Mouse (Mus musculus) ES-Bruce4 (cell line): ENCODE results near the gene Mars. TPM values are rescaled to one million over a fixed set of nuclear protein-coding genes. Genes with fewer than 3 reads are reported as not detected.
"Not testable (repeated sequence)": the region's sequence is repeated elsewhere in the genome, so short reads cannot be mapped to it uniquely, and the experiment has no call there.

Experiments
- H3K27ac ChIP-seq: 2 replicates; pipeline ENCODE4 v1.5.1; 2012; ENCODE audit warnings: low read length, inconsistent platforms; ENCODE audit not compliant: insufficient read depth
- H3K27me3 ChIP-seq: 2 replicates; pipeline ENCODE4 v1.6.1; 2012; ENCODE audit warnings: mild to moderate bottlenecking, low read length, inconsistent platforms; ENCODE audit not compliant: control insufficient read depth, poor library complexity, insufficient read depth, severe bottlenecking
- H3K36me3 ChIP-seq: 2 replicates; pipeline ENCODE4 v1.6.1; 2012; ENCODE audit warnings: inconsistent platforms, mild to moderate bottlenecking, low read length, moderate library complexity; ENCODE audit not compliant: control insufficient read depth, poor library complexity, insufficient read depth, severe bottlenecking
- H3K4me1 ChIP-seq: one replicate; pipeline ENCODE4 v1.8.1; 2011; ENCODE audit warnings: low read length; ENCODE audit not compliant: control insufficient read depth, insufficient read depth
- H3K4me3 ChIP-seq: 2 replicates; pipeline ENCODE4 v1.5.1; 2011; ENCODE audit warnings: low read depth, mild to moderate bottlenecking, low read length
- H3K9ac ChIP-seq: 2 replicates; pipeline ENCODE4 v1.6.1; 2012; ENCODE audit warnings: low read depth, mild to moderate bottlenecking, inconsistent platforms; ENCODE audit not compliant: poor library complexity, severe bottlenecking
- H3K9me3 ChIP-seq: replicated peaks from 2 replicates; pipeline ENCODE4 v1.6.1; 2012; ENCODE audit warnings: mild to moderate bottlenecking, low read length, inconsistent platforms; ENCODE audit not compliant: control insufficient read depth, poor library complexity, insufficient read depth, severe bottlenecking
- CTCF ChIP-seq: IDR thresholded peaks from one replicate; pipeline ENCODE4 v1.8.1; 2011; ENCODE audit warnings: low read depth, low read length
- EP300 ChIP-seq: IDR thresholded peaks from 2 replicates; pipeline ENCODE4 v1.6.1; 2011; ENCODE audit warnings: low read depth, low read length; ENCODE audit not compliant: insufficient read depth
- POLR2A ChIP-seq: IDR thresholded peaks from one replicate; pipeline ENCODE4 v1.8.1; 2011; ENCODE audit warnings: low read length; ENCODE audit not compliant: insufficient read depth
- polyA plus RNA-seq: library from polyadenylated mRNA; stranded (reverse); fragments of >200 nt; gene quantifications from 2 replicates; pipeline ENCODE4 v1.2.4, GENCODE M21; 2011; ENCODE audit warnings: low read depth; ENCODE audit not compliant: missing spikeins, insufficient read depth, insufficient read length

Gene Mars
- polyA plus RNA-seq, 1 experiment, result 136 TPM

DNA sequence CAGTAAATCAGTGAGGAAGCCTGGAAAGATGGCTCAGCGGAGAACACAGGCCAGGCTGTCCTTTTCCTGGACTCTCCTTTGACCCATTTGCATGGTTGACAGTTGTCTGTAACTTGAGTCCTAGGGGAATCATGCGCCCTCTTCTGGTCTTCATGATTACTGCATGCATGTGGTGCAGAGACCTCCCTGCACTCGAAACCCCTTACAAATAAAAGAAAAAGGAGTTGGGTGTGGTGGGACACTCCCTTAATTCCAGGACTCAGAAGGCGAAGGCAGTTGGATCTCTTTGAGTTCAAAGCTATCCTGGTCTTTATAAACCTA, 730 bp upstream of the Mars start:
- Histone ChIP-seq H3K9me3 (no peaks in the 10 kb centered on the region), H3K27ac (0 out of 2 replicates have a peak overlapping the region, but pooled peaks have one; percentile 8)
- TF ChIP-seq POLR2A, result no peak
- TF ChIP-seq CTCF, result peak; percentile 45
- TF ChIP-seq EP300, result no peak

DNA sequence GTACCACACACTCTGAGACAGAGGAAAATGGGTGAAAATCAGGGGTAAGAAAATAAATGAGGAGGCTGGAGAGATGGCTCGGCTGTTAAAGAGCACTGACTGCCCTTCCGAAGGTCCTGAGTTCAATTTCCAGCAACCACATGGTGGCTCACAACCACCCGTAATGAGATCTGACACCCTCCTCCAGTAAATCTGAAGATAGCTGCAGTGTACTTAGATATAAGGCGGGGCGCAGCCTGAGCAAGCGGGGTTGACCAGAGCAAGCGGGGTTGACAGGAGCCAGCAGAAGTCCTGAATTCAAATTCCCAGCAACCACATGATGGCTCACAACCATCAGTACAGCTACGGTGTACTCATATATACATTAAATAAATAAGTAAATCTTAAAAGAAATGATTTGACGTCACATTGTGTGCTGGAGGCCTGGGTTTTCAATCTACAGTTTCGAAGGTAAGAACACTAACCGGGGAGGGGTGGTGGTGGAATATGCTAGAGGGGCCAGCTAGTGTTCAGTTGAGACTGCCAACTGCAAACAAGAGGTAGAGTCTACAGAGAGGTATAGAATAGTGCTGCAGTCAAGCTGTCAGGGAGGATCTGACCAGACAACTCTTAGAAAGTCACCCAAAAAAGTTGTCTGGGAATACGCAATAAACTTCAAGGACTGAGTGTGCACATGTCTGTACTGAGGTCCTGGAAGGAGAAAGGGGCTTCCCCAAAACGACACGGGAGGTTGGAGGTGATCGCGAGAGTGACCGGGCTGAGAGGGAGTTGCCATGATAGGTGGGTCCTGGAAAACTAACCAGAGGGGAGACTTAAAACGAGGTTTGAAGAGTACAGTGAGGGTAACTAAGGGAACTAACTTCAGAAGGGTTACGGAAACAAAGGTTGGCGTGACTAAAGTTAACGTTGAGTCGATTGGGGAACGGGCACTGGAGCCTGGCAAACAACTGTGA, 787 bp downstream of the Mars start:
- Histone ChIP-seq H3K9ac (peak overlapping the region; percentile 98), H3K9me3 (no peaks in the 10 kb centered on the region), H3K4me3 (peak overlapping the region; percentile 95), H3K36me3 (peaks cover 36% of the 10 kb centered on the region), H3K27me3 (no peaks in the 10 kb centered on the region), H3K4me1 (no peaks in the 10 kb centered on the region), H3K27ac (peak overlapping the region; percentile 59)
- TF ChIP-seq EP300 (no peak), POLR2A (no peak), CTCF (no peak)

More for the DNA sequence above, 730 bp upstream of the Mars start:
- Histone ChIP-seq H3K36me3 (peaks cover 21% of the 10 kb centered on the region), H3K4me1 (no peaks in the 10 kb centered on the region), H3K27me3 (no peaks in the 10 kb centered on the region), H3K9ac (peak overlapping the region; percentile 98; the same call in 1 of the 2 replicates), H3K4me3 (peak overlapping the region; percentile 95)

DNA sequence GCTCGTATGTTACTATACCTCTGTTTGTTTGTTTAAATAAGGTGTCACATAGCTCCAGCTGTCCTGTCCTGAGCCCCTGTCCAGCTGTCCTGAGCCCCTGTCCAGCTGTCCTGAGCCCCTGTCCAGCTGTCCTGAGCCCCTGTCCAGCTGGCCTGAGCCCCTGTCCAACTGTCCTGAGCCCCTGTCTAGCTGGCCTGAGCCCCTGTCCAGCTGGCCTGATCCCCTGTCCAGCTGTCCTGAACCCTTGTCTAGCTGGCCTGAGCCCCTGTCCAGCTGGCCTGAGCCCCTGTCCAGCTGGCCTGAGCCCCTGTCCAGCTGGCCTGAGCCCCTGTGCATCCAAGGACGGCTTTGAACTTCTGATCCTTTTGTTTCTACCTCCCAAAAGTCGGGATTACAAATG, 2.4 kb downstream of the Mars start:
- H3K4me1 ChIP-seq, H3K9me3 ChIP-seq, H3K27ac ChIP-seq, H3K9ac ChIP-seq, H3K4me3 ChIP-seq, H3K27me3 ChIP-seq: not testable (repeated sequence)
- H3K36me3 ChIP-seq, result peaks cover 44% of the 10 kb centered on the region

DNA sequence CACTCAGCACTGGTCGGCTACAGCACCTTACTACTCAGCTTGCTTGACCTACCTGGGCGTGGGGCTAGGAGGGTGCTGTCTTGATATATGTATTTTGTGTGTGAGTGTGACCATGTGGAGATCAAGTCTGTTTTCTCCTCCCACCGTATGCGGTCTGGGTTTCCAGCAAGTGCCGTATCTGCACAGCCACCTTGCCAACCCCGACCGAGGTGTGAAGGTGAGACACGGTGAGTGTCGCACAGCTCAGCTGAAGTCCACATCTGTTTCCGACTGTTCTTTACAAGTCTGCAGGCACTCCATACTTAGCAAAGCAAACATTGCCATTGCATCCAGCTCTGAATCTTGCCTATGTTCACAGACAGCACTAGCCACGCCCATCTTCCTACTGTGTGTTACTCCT, 8.4 kb downstream of the Mars start:
- Histone ChIP-seq H3K4me1 (no peaks in the 10 kb centered on the region), H3K9ac (no peak overlapping the region), H3K36me3 (peaks cover 71% of the 10 kb centered on the region), H3K9me3 (no peaks in the 10 kb centered on the region), H3K27ac (no peak overlapping the region), H3K27me3 (no peaks in the 10 kb centered on the region), H3K4me3 (no peak overlapping the region)
- TF ChIP-seq POLR2A (no peak), CTCF (no peak), EP300 (no peak)

DNA sequence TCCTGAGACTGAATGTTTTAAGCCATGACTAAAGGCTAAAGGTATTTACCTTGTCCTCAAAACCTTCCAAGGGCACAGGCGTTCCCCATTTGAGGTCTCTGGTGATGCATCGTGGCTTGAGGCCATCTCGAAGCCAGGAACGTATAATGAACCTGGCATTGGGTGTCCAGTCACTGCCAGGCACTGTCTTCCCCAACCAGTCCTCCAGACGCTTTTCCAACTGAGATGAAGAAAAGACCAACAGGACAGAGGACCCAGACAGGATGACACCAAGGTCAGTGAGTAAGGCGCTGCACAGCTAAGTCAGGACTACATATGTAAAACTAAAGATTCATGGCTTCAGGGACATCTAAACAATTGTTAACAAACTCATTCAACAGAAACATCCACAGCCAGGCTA, 11.2 kb downstream of the Mars start:
- peaks cover 72% of the 10 kb centered on the region for H3K36me3 ChIP-seq
- peaks cover 10% of the 10 kb centered on the region for H3K9me3 ChIP-seq
- TF ChIP-seq CTCF, result no peak
- no peak for TF ChIP-seq EP300
- no peak for TF ChIP-seq POLR2A
- no peak overlapping the region for H3K4me3 ChIP-seq
- no peak overlapping the region for H3K9ac ChIP-seq
- no peaks in the 10 kb centered on the region for H3K4me1 ChIP-seq
- no peak overlapping the region for H3K27ac ChIP-seq
- no peaks in the 10 kb centered on the region for H3K27me3 ChIP-seq

DNA sequence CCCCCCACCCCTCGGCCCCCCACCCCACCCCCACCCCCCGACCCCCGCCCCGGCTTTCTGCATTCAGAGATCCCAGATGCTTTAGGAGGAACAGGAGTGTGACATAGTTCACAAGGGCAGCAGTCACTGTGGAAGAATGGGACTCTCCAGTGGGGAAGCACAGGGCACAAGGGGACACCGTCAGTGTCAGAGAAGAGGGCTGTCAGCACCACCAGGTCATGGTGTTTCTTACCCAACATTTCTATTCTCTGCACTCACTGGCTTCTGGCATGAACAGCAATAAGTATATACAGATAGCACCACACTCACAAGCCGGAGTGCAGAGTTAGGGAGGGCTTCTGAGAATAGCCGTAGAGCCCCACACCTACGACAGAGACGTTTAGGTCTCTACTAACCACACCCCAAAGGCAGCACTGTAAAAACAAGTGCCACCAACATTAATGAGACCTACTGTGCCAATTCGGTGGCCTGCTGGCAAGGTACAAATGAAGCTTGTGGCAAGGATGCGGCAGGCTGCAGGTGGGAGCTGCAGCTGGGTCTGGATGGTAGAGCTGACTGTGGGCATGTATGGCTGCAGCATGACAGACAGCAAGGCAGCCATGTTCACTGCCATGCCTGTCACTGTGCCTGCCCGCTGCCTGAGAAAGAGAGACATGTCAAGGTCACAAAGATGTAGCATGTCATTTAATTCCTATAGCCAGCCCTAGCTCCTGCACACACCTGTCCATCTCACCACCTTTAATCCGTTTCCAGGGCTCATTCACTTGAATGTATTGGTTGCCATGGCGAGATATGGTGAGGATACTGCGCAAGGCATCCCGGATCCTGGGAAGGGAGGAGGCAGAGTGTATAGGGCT, 14.3 kb downstream of the Mars start:
- no peak overlapping the region for H3K27ac ChIP-seq
- TF ChIP-seq EP300, result no peak
- TF ChIP-seq POLR2A, result no peak
- TF ChIP-seq CTCF, result no peak
- no peak overlapping the region for H3K4me3 ChIP-seq
- H3K9me3 ChIP-seq, result peaks cover 12% of the 10 kb centered on the region
- H3K36me3 ChIP-seq, result peaks cover 67% of the 10 kb centered on the region
- no peak overlapping the region for H3K9ac ChIP-seq
- H3K27me3 ChIP-seq, result no peaks in the 10 kb centered on the region
- no peaks in the 10 kb centered on the region for H3K4me1 ChIP-seq
